Mouse (Mus musculus) heart, adult 2 months (tissue): ENCODE results near the gene Tmem210.

ENCODE experiments used
- CTCF ChIP-seq: fragments of 200-600 bp; IDR thresholded peaks from 2 replicates; pipeline ENCODE4 v1.8.1; 2022; ENCODE audit warnings: antibody characterized with exemption, mild to moderate bottlenecking, moderate library complexity
- EP300 ChIP-seq: fragments of 200-500 bp; IDR thresholded peaks from 2 replicates; pipeline ENCODE4 v1.6.1; 2011; ENCODE audit warnings: low read depth, low read length, control low read depth; ENCODE audit not compliant: insufficient read depth
- POLR2A ChIP-seq: fragments of 200-500 bp; IDR thresholded peaks from 2 replicates; pipeline ENCODE4 v1.6.1; 2011; ENCODE audit warnings: mild to moderate bottlenecking, low read depth, low read length, control low read depth; ENCODE audit not compliant: insufficient read depth

DNA sequence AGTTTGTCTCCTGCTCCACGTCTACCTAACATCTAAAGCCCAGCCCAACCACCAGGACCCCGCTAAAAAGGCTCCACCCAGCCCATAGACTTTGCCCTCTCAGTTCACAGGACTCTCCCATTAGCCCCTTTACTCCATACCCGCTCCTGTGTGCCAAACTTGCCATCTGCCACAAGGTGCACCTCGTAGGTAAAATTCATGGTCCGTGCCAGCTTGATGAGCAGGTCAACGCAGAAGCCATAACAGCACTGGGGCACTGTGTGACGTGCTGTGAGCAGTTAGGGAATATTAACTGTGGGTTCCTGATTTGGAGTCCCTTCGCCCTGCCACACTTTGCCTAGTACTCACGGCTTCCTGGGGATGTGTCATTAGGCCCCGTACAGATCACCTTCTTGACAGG is 10.1 kb downstream of the Tmem210 start:
- TF ChIP-seq EP300 = no peak
- no peak for TF ChIP-seq POLR2A
- TF ChIP-seq CTCF = no peak
